Mouse (Mus musculus) MEL (cell line): ENCODE results near the gene Nmrk2.

Experiments
- CTCF ChIP-seq, 3 experiments: IDR thresholded peaks in 2 of 3; conservative IDR thresholded peaks in 1 of 3; 2 replicates each; pipeline ENCODE4 v1.5.1; 2011 to 2012; ENCODE audit warnings: low read length in 3 of 3, low read depth in 2 of 3, mild to moderate bottlenecking in 2 of 3, improper control_type of control experiment in 1 of 3, inconsistent platforms in 1 of 3, mixed read lengths in 1 of 3, moderate library complexity in 1 of 3; ENCODE audit not compliant: control insufficient read depth in 1 of 3, insufficient read depth in 1 of 3, poor library complexity in 1 of 3, severe bottlenecking in 1 of 3
- E2F4 ChIP-seq: IDR thresholded peaks from 2 replicates; pipeline ENCODE4 v1.6.1; 2011; ENCODE audit warnings: low read depth, low read length, improper control_type of control experiment, borderline replicate concordance
- EP300 ChIP-seq, 2 experiments: IDR thresholded peaks; 2 replicates each; pipeline ENCODE4 v1.6.1; 2011; ENCODE audit warnings: improper control_type of control experiment in 2 of 2, low read length in 2 of 2, low read depth in 1 of 2, mild to moderate bottlenecking in 1 of 2
- MAFK ChIP-seq: IDR thresholded peaks from 2 replicates; pipeline ENCODE4 v1.6.1; 2011; ENCODE audit warnings: low read depth, mild to moderate bottlenecking, low read length, improper control_type of control experiment, borderline replicate concordance
- NELFE ChIP-seq: IDR thresholded peaks from 2 replicates; pipeline ENCODE4 v1.6.1; 2011; ENCODE audit warnings: low read depth, low read length, improper control_type of control experiment
- SMC3 ChIP-seq: IDR thresholded peaks from 2 replicates; pipeline ENCODE4 v1.6.1; 2011; ENCODE audit warnings: low read depth, low read length, improper control_type of control experiment
- TAL1 ChIP-seq: IDR thresholded peaks from 2 replicates; pipeline ENCODE4 v1.6.1; 2012; ENCODE audit warnings: mild to moderate bottlenecking, inconsistent platforms, low read length, moderate library complexity, mixed read lengths

GRCm38 (mm10) chr10:81201807-81202758 lies at the start of gene Nmrk2:
- no peak for TF ChIP-seq CTCF (IDR thresholded peaks at IDR 0.05 in 2 of 3, conservative IDR thresholded peaks at IDR 0.05 in 1 of 3; ENCODE audit: control insufficient read depth in 1 of 3, insufficient read depth in 1 of 3, low read depth in 2 of 3, low read length in 3 of 3, poor library complexity in 1 of 3, severe bottlenecking in 1 of 3)
- no peak for TF ChIP-seq MAFK
- no peak for TF ChIP-seq E2F4
- no peak for TF ChIP-seq NELFE
- TF ChIP-seq EP300 (IDR thresholded peaks at IDR 0.05; ENCODE audit: low read depth in 1 of 2, low read length in 2 of 2), result no peak
- no peak for TF ChIP-seq TAL1
- no peak for TF ChIP-seq SMC3
